Mouse (Mus musculus) adrenal gland (tissue): ENCODE results near the gene Ippk.

ENCODE experiments used
- intact Hi-C: fragments of 180-260 bp; cut with DNase I; formaldehyde crosslinking; loops from one replicate; pipeline ENCODE4 v1.15.1; 2025
- long read RNA-seq, 2 experiments: library from polyadenylated mRNA; unstranded; transcript quantifications; one replicate each; pipeline ENCODE4 v2.0.0; 2020; ENCODE audit warnings: borderline replicate concordance in 1 of 2; ENCODE audit not compliant: insufficient replicate concordance in 1 of 2

Gene Ippk
- long read RNA-seq, experiment 1, full-length matches to known transcripts = 34 of 39 reads
- long read RNA-seq, experiment 1, partial matches to known transcripts = 4 of 39 reads
- long read RNA-seq, experiment 1, other reads (novel, unspliced or antisense) = 1 of 39 reads
- long read RNA-seq, experiment 2, full-length matches to known transcripts = 28 of 35 reads
- long read RNA-seq, experiment 2, partial matches to known transcripts = 2 of 35 reads
- long read RNA-seq, experiment 2, other reads (novel, unspliced or antisense) = 5 of 35 reads

DNA sequence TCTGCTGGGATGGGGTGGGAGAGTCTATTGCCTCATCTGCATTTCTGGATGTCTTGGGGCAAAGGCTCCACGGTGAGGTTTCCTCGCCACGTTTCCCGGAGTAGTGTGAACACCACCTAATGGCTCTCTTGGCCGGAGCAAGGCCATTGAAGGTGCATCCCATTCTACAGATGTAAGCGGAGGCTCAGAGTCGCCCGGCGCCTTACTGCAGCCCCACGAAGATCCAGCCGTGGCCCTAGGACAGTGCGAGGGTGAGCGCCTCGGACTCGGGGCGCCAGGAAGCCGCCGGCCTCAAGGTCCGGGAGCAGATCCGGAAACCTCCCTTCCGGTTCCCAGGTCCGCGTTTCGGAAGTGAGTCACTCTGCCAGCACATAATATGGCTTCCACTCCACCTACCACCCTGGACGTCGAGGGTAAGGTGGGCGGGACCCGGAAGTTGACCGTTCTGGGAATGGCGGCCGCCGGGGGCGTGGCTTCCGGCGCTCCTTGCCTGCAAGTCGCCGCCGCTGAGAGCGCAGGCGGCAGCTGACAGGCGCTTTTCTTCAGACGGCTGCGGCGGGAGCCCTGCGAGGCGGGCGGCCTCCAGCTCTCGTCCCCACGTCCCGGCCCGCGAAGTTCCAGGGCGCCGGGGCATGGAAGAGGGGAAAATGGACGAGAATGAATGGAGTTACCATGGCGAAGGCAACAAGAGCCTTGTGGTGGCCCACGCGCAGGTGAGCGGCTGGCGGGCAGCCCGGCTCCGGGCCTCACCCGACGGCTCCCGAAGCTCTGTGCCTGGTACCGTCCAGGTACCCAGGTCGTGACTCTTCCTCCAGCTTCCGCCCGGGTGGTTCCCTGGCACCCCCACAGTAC lies at the start of gene Ippk:
Gene Ippk, plus strand, starts transcription at position 496 of the 852 bp plus-strand sequence.
- intact Hi-C loops = no loop called here

DNA sequence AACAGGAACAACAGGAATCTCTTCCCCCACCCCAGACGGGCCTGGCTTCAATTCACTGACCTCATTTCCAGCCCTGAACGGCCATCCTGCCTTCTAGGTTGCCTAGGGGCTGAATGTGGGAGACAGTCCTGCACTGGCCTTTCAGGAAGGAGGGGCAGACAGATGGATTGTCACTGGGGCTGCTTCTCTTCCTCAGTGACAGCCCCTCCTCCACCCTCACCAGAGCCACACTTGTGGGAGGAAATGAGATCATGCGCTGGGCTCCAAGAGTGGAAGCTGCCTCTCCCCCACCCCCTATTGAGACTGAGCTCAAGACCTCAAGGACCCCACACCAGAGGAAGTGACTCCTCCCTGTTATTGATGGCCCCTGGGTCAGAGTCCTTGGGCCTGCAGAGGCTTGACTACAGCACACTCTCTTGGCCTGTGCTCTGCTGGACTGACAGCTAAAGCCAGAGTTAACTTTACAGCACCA lies 49.6 kb upstream of the Ippk start:
- intact Hi-C loops = no loop called here

- intact Hi-C loops = no loop called here
Observed at GRCm38 (mm10) chr13:49372370-49373060, 48.5 kb upstream of the Ippk start.

- intact Hi-C loops = no loop called here
Observed at GRCm38 (mm10) chr13:49374304-49374703, 46.7 kb upstream of the Ippk start.

DNA sequence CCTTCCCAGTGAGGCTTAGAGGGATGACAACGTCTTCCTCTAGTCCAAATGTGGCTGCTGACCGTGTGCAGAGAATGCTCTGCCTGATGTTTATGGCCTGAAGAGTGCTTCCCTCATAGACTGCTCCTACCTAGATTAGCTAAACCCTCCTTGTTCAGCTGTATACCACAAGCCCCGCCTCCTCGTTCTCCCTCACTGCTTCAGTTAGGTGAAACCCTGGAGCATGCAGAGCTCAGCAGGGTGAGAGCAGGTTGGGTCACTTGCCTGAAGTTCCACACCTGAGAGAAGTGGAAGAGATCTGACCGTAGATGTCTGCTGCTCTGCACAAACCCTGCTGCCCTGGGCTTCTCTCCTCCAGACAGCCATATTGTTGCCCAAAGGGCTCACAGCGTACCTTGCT lies 46.3 kb upstream of the Ippk start:
- intact Hi-C loops = no loop called here

- intact Hi-C loops = no loop called here
Observed at GRCm38 (mm10) chr13:49377608-49378007, 43.4 kb upstream of the Ippk start.

DNA sequence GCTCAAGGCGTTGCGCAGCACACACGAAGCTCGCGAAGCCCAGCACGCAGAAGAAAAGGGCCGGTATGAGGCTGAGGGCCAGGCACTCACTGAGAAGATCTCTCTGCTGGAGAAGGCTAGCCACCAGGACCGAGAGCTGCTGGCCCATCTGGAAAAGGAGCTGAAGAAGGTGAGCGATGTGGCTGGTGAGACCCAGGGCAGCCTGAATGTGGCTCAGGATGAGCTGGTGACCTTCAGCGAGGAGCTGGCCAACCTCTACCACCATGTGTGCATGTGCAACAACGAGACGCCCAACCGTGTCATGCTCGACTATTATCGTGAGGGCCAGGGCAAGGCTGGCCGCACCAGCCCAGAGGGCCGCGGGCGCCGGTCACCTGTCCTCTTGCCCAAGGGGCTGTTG lies 41.7 kb upstream of the Ippk start:
- intact Hi-C loops = no loop called here

GRCm38 (mm10) chr13:49381230-49381629 lies 39.8 kb upstream of the Ippk start:
- intact Hi-C loops = loop anchor here (1.0 to 10.0 kb wide), 2 partner anchors 42 to 166 kb away; partner anchors contain the start of gene Card19

GRCm38 (mm10) chr13:49382997-49383396 lies 38.1 kb upstream of the Ippk start:
- intact Hi-C loops = loop anchor here (10.0 kb wide), 1 partner anchor 168 kb away; the partner anchor contains the start of gene Card19

GRCm38 (mm10) chr13:49384751-49385463 lies 36.1 kb upstream of the Ippk start:
- intact Hi-C loops = loop anchor here (10.0 kb wide), 1 partner anchor 170 kb away; the partner anchor contains the start of gene Card19

- intact Hi-C loops = no loop called here
Observed at GRCm38 (mm10) chr13:49391374-49391773, 29.7 kb upstream of the Ippk start.

DNA sequence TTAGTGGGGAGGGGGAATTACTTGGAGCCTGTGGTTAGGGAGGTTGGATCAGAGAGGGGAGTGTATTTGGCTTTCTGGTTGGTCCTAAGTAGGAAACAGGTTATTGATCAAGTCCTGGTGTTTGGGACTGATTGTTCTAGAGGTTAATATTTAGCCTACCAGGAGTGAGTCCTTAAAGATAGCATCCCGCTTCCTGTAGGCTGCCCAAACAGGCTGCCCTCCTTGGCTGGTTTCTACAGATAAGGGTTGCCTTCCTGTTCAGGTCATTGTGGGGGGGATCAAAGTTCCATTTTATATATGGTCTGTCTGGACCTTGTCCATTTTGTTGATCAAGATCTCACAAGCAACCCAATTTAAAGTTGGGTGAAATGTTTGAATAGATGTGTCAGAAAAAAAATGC lies 27.5 kb upstream of the Ippk start:
- intact Hi-C loops = no loop called here

GRCm38 (mm10) chr13:49394886-49395447 lies 26.1 kb upstream of the Ippk start:
- intact Hi-C loops = no loop called here

GRCm38 (mm10) chr13:49396798-49397197 lies 24.3 kb upstream of the Ippk start:
- intact Hi-C loops = no loop called here

GRCm38 (mm10) chr13:49398191-49398590 lies 22.9 kb upstream of the Ippk start:
- intact Hi-C loops = no loop called here

DNA sequence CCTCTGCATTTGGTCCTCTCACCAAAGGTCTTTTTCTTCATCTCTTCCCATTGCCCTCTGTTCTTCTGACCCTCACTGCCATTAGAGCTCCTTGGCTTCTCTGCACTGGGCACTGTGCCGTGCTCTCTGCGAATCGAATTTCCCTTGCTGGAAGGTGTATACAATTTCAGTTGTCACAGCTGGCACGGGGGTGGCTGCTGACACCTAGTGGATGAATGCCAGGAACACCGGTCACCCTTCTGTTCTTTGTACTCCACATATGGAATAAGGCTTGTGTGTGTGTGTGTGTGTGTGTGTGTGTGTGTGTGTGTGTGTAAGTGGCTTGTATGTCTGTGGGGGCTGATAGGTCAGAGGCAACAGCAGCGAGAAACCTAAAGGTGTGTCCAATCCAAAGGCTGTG lies 20.9 kb upstream of the Ippk start:
- intact Hi-C loops = no loop called here

DNA sequence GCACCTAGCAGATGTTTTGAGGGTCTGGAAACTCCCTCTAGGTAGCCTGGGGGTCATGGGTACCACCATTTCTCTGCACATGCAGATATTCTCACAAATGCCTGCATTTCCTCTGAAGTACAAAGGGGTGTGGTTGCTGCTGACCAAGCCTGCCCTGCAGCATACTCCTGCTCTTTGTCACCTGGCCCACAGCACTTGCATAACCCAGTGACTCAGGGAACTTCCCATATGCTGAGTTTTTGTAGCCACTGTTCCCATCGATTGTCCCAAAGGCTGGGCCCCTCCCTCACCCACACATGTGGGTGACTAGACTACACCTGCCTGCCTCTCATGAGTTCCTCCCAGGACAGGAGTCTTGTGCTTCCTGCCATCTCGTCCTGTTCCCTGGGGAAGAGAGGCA lies 18.4 kb upstream of the Ippk start:
- intact Hi-C loops = no loop called here

DNA sequence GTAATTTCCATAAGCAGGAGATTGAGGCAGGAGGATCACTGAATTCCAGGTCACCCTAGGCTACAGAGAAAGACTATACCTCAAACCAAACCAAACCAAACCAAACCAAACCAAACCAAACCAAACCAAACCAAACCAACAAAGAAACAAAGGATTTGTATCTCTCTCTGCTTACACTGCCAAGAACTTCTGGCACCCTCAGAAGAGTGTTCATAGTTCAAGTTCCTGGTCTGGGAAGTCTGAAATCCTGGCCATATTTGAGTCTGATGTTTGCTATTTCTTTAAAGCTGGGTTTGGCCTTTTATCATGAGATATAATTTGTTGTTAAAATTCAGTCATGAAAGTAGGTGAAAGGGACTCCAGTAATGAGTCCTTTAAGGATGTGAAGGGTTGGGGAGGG lies 13.3 kb upstream of the Ippk start:
- intact Hi-C loops = no loop called here

GRCm38 (mm10) chr13:49421606-49421917 lies 513 bp downstream of the Ippk start:
- intact Hi-C loops = no loop called here

DNA sequence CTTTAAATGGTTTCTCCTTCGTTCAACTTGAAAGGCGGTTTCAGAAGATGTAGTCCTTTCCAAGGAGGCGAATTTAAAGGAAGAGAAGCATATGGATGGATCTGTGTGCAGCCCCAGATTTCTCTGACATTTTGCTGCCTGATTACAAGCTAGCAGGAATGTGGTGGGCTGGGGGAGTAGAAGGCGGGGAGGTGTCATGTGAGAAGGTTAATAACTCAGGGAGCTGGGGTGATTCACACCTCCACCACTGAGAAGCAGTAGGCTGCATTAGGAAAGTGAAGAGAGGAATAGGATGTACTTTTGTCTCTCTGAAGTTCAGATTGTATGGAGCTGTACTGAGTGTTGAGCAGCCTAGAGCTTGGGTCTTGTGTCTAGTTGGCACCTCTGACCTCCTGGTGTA lies 910 bp downstream of the Ippk start:
- intact Hi-C loops = no loop called here

DNA sequence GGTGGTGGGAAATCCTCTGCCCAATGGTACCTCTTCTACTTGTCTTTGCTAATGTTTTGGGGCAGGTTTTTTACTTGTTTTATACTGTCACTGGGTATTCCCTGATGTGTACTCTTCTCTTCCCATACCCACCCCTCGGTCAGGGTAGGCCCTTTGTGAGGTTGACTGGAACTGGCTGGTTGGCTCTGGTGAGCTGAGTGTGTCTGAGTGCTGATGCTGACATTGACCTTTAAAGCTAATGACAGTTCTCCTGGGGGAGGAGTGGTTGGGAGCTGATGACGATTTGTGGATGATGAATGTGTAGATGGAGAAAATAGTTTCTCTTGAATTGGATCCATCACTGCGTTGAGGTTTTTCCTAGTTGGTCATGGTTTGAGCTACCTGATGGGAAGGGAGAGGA lies 5.7 kb downstream of the Ippk start:
- intact Hi-C loops = no loop called here
